Mouse (Mus musculus) thymus, adult 2 months (tissue): ENCODE results near the gene Urad.
A peak's percentile ranks its signal among the peaks of the same experiment; 100 is the strongest.

Experiments used
- CTCF ChIP-seq: fragments of 200-500 bp; IDR thresholded peaks from 2 replicates; pipeline ENCODE4 v1.5.1; 2012; ENCODE audit warnings: mild to moderate bottlenecking, control low read depth, low read length, moderate library complexity, borderline replicate concordance; ENCODE audit not compliant: control insufficient read depth, poor library complexity, insufficient read depth; ENCODE audit errors: extremely low read depth
- POLR2A ChIP-seq: fragments of 200-500 bp; IDR thresholded peaks from 2 replicates; pipeline ENCODE4 v1.6.1; 2012; ENCODE audit warnings: mild to moderate bottlenecking, low read length, control low read depth, moderate library complexity; ENCODE audit not compliant: control insufficient read depth, poor library complexity, insufficient read depth; ENCODE audit errors: extremely low read depth

DNA sequence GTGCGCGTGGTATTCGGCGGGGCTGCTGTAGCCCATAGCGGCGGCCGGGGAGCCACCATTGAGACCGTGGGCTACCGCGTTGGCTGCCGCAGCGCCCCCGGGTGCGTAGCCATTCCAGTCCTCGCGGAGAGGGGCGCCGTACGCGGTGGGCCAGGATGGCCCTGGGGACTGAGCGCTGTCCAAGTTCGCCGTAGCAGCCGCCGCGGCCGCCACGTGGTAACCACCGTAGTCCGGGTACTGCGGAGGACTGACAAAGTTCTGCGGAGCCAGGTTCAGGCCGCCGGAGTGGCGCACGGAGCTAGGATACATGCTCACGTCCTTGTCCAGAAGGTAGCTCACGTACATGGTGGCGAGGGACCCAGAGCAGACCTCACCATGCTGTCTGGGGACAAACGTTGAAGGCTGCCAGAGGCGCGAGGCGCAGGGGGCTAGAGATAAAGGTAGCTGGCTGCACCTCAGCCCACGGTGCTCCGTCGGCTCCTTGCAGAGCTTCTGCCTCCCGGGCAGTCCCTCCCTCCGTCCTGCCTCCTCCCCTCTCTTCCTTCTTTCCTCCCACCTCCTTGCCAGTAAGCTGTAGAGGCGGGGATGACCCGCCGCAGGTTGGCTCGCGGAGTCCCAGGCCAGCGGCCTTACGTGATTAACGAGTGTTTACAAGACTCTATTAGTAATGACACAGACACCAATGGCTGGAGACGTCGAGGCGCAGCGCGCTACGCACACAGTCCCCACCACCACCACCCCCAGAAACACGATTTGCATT lies 15.4 kb downstream of the Urad start, which contains the start of gene Cdx2:
- 0 out of 2 replicates have a peak, but pooled peaks have one; percentile 23 for TF ChIP-seq POLR2A
- no peak for TF ChIP-seq CTCF
